Mouse (Mus musculus) neural tube, embryonic 15.5 days (tissue): ENCODE results near the gene Lrp10. TPM values are rescaled to one million over a fixed set of nuclear protein-coding genes. Genes with fewer than 3 reads are reported as not detected.
A peak's percentile ranks its signal among the peaks of the same experiment; 100 is the strongest.

ENCODE experiments used
- ATAC-seq: fragments of 200-750 bp; cut with Nextera tagmentation; 2 replicates; pipeline ENCODE4 v1.8.0; 2017; ENCODE audit warnings: mild to moderate bottlenecking, moderate TSS enrichment, moderate library complexity; ENCODE audit not compliant: low FRiP score
- H3K27ac ChIP-seq: fragments of 300-500 bp; sonication (generic); replicated peaks from 2 replicates; pipeline ENCODE4 v1.5.1; 2015; ENCODE audit warnings: mild to moderate bottlenecking, inconsistent platforms
- H3K27me3 ChIP-seq: fragments of 300-500 bp; sonication (generic); replicated peaks from 2 replicates; pipeline ENCODE4 v1.6.1; 2015; ENCODE audit warnings: inconsistent platforms
- H3K36me3 ChIP-seq: fragments of 300-500 bp; sonication (generic); 2 replicates; pipeline ENCODE4 v1.6.1; 2015; ENCODE audit warnings: inconsistent platforms
- H3K4me1 ChIP-seq: fragments of 300-500 bp; sonication (generic); 2 replicates; pipeline ENCODE4 v1.6.1; 2015; ENCODE audit warnings: inconsistent platforms
- H3K4me2 ChIP-seq: fragments of 300-500 bp; sonication (generic); 2 replicates; pipeline ENCODE4 v1.6.1; 2015; ENCODE audit warnings: inconsistent platforms, mild to moderate bottlenecking, moderate library complexity
- H3K4me3 ChIP-seq: fragments of 300-500 bp; sonication (generic); replicated peaks from 2 replicates; pipeline ENCODE4 v1.5.1; 2015; ENCODE audit warnings: mild to moderate bottlenecking, inconsistent platforms
- H3K9ac ChIP-seq: fragments of 300-500 bp; sonication (generic); replicated peaks from 2 replicates; pipeline ENCODE4 v1.6.1; 2015; ENCODE audit warnings: mild to moderate bottlenecking, inconsistent platforms
- H3K9me3 ChIP-seq: fragments of 300-500 bp; sonication (generic); replicated peaks from 2 replicates; pipeline ENCODE4 v1.6.1; 2016; ENCODE audit warnings: inconsistent platforms
- WGBS: fragments of 180-500 bp; shearing (Covaris S2); methylation state at CpG from one replicate; pipeline ENCODE4 v1.1.7; 2015; ENCODE audit warnings: mixed read lengths; 5-methylcytosine and 5-hydroxymethylcytosine counted together
- polyA plus RNA-seq: library from polyadenylated mRNA; unstranded; fragments of >200 nt; fragmentation: Nextera tagmentation; extraction: Ambion mirVana; gene quantifications from 2 replicates; pipeline ENCODE4 v1.2.1, GENCODE M21; 2015

Gene Lrp10
- polyA plus RNA-seq, 1 experiment from 2014 or later: 31.8 TPM

GRCm38 (mm10) chr14:54426689-54427398 lies 37.1 kb upstream of the Lrp10 start, which contains the start of gene Mrpl52:
Gene Mrpl52, plus strand, starts transcription at chr14:54426909.
- no peaks in the 10 kb centered on the region; the same call in 1 of the 2 replicates for H3K9me3 ChIP-seq
- under 1% methylated on average over 45 of the region's 48 CpGs for WGBS
- H3K4me3 ChIP-seq: peak within 1 kb of the TSS; percentile 89
- H3K27me3 ChIP-seq: peaks cover 8% of the 10 kb centered on the region; the same call in 1 of the 2 replicates
- peak within 1 kb of the TSS; percentile 66 for H3K4me2 ChIP-seq
- H3K4me1 ChIP-seq: peaks cover 52% of the 10 kb centered on the region
- peaks cover 13% of the 10 kb centered on the region; the same call in 1 of the 2 replicates for H3K36me3 ChIP-seq
- peak within 1 kb of the TSS; percentile 94 for H3K27ac ChIP-seq
- H3K9ac ChIP-seq: peak within 1 kb of the TSS; percentile 83
- peak; percentile 89 for ATAC-seq

- Histone ChIP-seq H3K4me1 (peaks cover 61% of the 10 kb centered on the region), H3K9ac (peak overlapping the region; percentile 83; the same call in 1 of the 2 replicates), H3K36me3 (peaks cover 13% of the 10 kb centered on the region; the same call in 1 of the 2 replicates), H3K4me3 (peak overlapping the region; percentile 89), H3K27me3 (peaks cover 10% of the 10 kb centered on the region; the same call in 1 of the 2 replicates), H3K27ac (no peak overlapping the region), H3K4me2 (peak overlapping the region; percentile 66), H3K9me3 (no peaks in the 10 kb centered on the region; the same call in 1 of the 2 replicates)
- whole genome bisulfite sequencing: 93% methylated on average over 7 of the region's 7 CpGs
- ATAC-seq: no peak
These were observed 36.2 kb upstream of the Lrp10 start for GRCm38 (mm10) chr14:54427696-54428095.

- H3K36me3 ChIP-seq: peaks cover 13% of the 10 kb centered on the region; the same call in 1 of the 2 replicates
- H3K4me1 ChIP-seq: peaks cover 67% of the 10 kb centered on the region
- H3K9ac ChIP-seq: no peak overlapping the region
- 96% methylated on average over 5 of the region's 5 CpGs for WGBS
- H3K27me3 ChIP-seq: peaks cover 14% of the 10 kb centered on the region; the same call in 1 of the 2 replicates
- no peak overlapping the region for H3K27ac ChIP-seq
- H3K4me2 ChIP-seq: no peak overlapping the region
- no peak for ATAC-seq
- H3K4me3 ChIP-seq: no peak overlapping the region
- no peaks in the 10 kb centered on the region; the same call in 1 of the 2 replicates for H3K9me3 ChIP-seq
These were observed 35.5 kb upstream of the Lrp10 start for GRCm38 (mm10) chr14:54428421-54428820.

- Histone ChIP-seq H3K4me3 (no peak overlapping the region), H3K4me2 (peak overlapping the region; percentile 75; the same call in 1 of the 2 replicates), H3K27ac (peak overlapping the region; percentile 86), H3K36me3 (peaks cover 13% of the 10 kb centered on the region; the same call in 1 of the 2 replicates), H3K27me3 (peaks cover 14% of the 10 kb centered on the region; the same call in 1 of the 2 replicates), H3K9ac (no peak overlapping the region), H3K4me1 (peaks cover 77% of the 10 kb centered on the region), H3K9me3 (no peaks in the 10 kb centered on the region)
- 55% methylated on average over 7 of the region's 7 CpGs for WGBS
- ATAC-seq: no peak
These were observed 34.4 kb upstream of the Lrp10 start for GRCm38 (mm10) chr14:54429332-54430093.

- H3K36me3 ChIP-seq: peaks cover 13% of the 10 kb centered on the region; the same call in 1 of the 2 replicates
- H3K4me1 ChIP-seq: peaks cover 73% of the 10 kb centered on the region
- H3K4me3 ChIP-seq: peak overlapping the region; percentile 53
- H3K9me3 ChIP-seq: no peaks in the 10 kb centered on the region
- 8% methylated on average over 18 of the region's 18 CpGs for WGBS
- peak overlapping the region; percentile 75 for H3K4me2 ChIP-seq
- peaks cover 14% of the 10 kb centered on the region; the same call in 1 of the 2 replicates for H3K27me3 ChIP-seq
- peak overlapping the region; percentile 64 for H3K9ac ChIP-seq
- peak overlapping the region; percentile 86 for H3K27ac ChIP-seq
- ATAC-seq: no peak
These were observed 33.4 kb upstream of the Lrp10 start for GRCm38 (mm10) chr14:54430406-54431145.

- Histone ChIP-seq H3K4me2 (peak within 1 kb of the TSS; percentile 75), H3K4me1 (peaks cover 66% of the 10 kb centered on the region), H3K27ac (peak within 1 kb of the TSS; percentile 86), H3K36me3 (peaks cover 13% of the 10 kb centered on the region; the same call in 1 of the 2 replicates), H3K27me3 (peaks cover 14% of the 10 kb centered on the region; the same call in 1 of the 2 replicates), H3K4me3 (peak within 1 kb of the TSS; percentile 53), H3K9me3 (no peaks in the 10 kb centered on the region), H3K9ac (peak within 1 kb of the TSS; percentile 64)
- peak; percentile 29; the same call in 1 of the 2 replicates for ATAC-seq
- WGBS: under 1% methylated on average over 48 of the region's 49 CpGs
These were observed 32.4 kb upstream of the Lrp10 start, which contains the start of gene Mmp14 for GRCm38 (mm10) chr14:54431334-54432077. Gene Mmp14, plus strand, starts transcription at chr14:54431612.

GRCm38 (mm10) chr14:54432078-54432836 lies 31.7 kb upstream of the Lrp10 start:
- peak overlapping the region; percentile 86 for H3K27ac ChIP-seq
- H3K27me3 ChIP-seq: peaks cover 14% of the 10 kb centered on the region; the same call in 1 of the 2 replicates
- H3K4me2 ChIP-seq: peak overlapping the region; percentile 75
- no peak for ATAC-seq
- H3K36me3 ChIP-seq: peaks cover 13% of the 10 kb centered on the region; the same call in 1 of the 2 replicates
- 3% methylated on average over 52 of the region's 54 CpGs for WGBS
- H3K9ac ChIP-seq: peak overlapping the region; percentile 64
- no peaks in the 10 kb centered on the region for H3K9me3 ChIP-seq
- H3K4me3 ChIP-seq: peak overlapping the region; percentile 53
- H3K4me1 ChIP-seq: peaks cover 65% of the 10 kb centered on the region

GRCm38 (mm10) chr14:54432837-54433830 lies 30.8 kb upstream of the Lrp10 start:
- Histone ChIP-seq H3K9ac (peak overlapping the region; percentile 64), H3K27me3 (peaks cover 14% of the 10 kb centered on the region; the same call in 1 of the 2 replicates), H3K27ac (peak overlapping the region; percentile 86), H3K4me1 (peaks cover 56% of the 10 kb centered on the region), H3K36me3 (peaks cover 13% of the 10 kb centered on the region; the same call in 1 of the 2 replicates), H3K4me3 (peak overlapping the region; percentile 53), H3K4me2 (peak overlapping the region; percentile 75), H3K9me3 (no peaks in the 10 kb centered on the region)
- WGBS: 45% methylated on average over 17 of the region's 17 CpGs
- ATAC-seq: peak; percentile 33; the same call in 1 of the 2 replicates
